Mouse (Mus musculus) layer of hippocampus, adult 18-20 months (tissue): ENCODE measurements around the gene Slc25a45. TPM values are rescaled to one million over a fixed set of nuclear protein-coding genes. Genes with fewer than 3 reads are reported as not detected.

Experiments
- DNase-seq, 2 experiments: peaks; one replicate each; pipeline ENCODE4 v3.0.0; 2022; ENCODE audit warnings: low spot score in 2 of 2
- long read RNA-seq: library from polyadenylated mRNA; stranded (forward); transcript quantifications from one replicate; pipeline ENCODE4 v2.0.0, GENCODE M21; 2021
- total RNA-seq, 2 experiments: library from RNA; stranded (reverse); gene quantifications; 2 replicates each; pipeline ENCODE4 v1.2.3; 2021

Gene Slc25a45
- total RNA-seq, result 1 to 10 TPM; 2.9 to 3.2 TPM
- long read RNA-seq, partial matches to known transcripts, result 1 of 2 reads
- long read RNA-seq, other reads (novel, unspliced or antisense), result 0 of 2 reads

DNA sequence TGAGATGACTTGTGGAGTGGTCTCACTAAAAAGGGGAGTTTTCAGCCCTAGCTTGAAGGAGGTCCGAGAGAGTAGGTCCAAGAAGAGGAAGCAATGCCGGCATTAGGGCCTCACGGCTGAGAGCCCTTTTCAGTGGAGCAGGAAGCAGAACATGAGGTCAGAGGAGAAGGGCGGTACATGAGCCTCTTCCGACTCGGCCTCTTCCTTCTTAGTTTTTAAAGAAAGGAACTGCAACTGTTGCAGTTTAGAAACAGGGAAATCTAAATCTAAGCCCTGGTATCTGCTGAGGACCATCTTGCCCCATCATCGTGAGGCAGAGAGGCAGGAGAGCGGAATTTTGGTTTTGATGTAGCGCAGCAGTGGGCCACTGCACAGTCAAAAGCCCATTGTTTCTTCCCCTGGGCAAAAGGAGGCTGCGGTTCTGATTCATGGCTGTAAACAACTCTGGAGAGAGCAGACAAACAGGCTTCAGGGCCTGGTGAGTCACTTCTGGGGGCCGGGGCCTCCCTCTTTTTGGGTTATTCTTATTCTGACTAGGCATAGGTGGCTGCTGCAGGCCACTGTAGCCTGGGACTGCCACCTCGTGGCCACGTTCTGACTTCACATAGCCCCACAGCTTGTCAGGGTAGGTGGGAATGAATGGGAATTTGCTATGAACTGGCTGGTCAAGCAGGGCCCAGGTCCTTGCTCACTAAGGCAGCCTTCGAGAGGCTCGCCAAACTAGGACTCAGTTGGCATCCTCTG lies at the start of gene Slc25a45:
Gene Slc25a45 (plus strand): TSS at position 191 of the 744 bp plus-strand sequence.
- peak; percentile 65 to 84 for DNase-seq

DNA sequence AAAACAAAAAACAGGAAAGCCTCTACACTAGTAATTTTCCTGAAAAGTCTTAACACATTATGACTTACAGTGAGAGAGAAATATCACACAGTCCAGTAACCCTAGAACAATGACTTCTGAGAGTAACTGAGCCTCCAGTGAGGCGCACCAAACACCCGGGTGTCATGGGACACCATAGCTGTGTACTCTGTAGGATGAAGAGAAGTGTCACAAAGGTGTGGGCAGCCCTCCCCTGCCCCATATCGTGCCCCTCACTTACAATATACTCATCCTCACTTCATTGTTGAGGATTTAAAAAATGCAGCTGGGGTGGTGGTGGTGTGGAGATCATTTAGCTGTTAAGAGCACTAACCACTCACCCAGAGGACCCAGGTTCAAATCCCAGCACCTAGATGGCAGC lies 49.5 kb upstream of the Slc25a45 start:
- no peak for DNase-seq

DNA sequence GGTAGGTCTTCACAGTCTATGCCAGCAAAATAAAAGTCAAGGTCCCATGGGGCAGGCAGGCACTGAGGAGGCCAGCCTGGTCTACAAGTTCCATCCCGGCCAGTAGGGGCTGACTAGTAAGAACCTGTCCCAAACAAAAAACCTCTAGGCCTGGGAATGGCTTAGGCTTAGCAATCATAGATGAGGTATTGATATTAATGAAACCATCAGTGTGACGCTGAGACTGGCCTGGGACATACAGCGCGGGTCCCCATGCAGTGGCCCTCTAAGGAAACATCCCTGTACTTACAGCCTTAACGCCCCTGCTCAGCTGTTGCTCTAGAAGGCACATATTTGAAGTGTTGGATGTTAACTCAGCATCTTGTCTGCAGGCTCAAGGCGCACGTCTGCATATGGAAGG lies 48.7 kb upstream of the Slc25a45 start:
- no peak for DNase-seq

DNA sequence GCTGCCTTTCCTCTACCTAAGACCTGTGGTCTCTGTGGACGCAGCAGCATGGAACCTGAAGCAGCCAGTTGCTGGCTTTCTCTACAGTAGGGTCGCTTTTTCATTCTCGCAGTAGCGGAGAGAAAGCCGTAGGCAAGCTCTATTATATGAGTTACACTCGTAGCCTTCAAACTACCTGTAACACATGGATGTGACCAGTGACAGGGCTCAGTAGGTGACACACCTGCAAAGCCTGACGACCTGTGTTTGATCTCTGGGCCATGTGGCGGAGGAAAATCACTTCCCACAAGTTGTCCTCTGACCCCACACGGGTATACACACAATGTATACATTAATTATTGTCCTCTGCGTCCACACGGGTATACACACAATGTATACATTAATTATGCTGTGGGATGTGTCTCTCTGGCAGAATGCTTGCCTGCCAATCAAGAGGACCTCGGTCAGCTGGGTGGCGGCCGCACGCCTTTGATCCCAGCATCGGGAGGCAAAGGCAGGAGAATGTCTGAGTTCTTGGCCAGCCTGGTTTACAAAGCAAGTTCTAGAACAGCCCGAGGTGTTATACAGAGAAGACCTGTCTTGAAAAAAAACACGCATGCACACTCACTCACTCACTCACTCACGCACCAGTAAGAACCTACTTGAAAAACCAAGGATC lies 47.5 kb upstream of the Slc25a45 start:
- no peak for DNase-seq

DNA sequence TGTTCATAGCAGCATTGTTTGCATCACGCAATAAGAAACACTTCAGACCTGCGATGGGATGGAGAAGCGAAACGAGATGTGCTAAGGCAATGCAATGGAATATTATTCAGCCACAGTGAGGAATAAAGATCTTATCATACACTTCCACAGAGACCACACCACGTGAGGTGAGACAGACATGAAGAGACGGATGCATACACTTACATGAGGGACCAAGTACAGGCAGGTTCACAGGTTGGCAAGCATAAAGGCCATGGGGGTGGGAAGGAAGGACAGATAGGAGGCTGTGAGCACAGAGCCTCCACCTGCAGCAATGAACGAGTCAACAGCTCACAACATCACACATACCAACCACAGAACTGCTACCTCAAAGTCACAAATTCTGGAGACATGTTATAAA lies 46.8 kb upstream of the Slc25a45 start:
- no peak for DNase-seq

DNA sequence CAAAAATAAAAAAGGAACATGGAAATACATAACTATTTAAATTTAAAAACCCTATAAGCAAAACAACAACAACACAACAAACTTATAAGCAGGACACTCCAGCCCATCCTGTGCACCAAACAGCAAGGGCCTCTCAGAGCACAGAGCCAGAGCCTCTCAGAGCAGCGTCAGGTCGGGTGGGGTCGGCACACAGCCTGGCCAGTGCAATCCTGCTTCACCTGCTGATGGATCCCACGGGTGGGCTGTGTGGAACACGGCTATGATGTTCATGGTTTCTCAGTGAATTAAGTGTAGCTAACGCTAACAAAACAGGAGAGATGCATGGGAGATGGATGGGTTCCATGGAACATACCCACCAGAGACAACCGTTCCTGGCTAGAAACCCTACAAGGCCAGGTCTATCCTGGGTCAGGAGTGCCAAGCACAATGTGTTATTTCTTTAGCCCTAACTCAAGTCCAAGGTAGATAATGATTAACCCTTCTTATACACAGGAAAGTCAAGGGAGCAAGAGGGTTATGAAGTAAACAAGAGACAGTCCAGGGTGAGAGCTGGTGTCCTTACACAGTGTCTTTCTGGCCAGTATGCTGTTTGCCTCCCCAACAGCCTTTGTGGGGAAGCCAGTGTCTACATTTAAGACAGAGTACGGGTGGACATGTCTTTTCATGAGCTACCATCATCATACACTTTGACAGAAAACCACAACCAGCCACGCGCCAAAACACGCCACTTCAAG lies 46.2 kb upstream of the Slc25a45 start:
- DNase-seq, result no peak

DNA sequence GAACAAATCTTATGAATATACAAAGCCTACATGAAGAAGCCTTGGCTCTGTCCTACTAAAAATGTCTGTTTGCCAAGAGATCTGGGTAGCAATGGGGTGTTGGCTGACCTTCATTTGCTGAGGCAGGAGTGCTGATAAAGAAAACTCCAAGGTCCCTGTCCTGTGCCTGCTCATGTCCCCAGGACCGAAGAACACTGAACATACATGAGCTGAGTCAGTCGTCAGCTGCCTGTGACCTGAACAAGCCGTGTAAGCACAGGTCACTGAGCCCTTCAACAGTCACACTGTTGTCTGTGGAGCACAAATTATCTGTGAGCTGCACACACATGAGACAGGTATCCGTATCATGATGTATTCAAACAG lies 45.7 kb upstream of the Slc25a45 start:
- DNase-seq, result no peak

DNA sequence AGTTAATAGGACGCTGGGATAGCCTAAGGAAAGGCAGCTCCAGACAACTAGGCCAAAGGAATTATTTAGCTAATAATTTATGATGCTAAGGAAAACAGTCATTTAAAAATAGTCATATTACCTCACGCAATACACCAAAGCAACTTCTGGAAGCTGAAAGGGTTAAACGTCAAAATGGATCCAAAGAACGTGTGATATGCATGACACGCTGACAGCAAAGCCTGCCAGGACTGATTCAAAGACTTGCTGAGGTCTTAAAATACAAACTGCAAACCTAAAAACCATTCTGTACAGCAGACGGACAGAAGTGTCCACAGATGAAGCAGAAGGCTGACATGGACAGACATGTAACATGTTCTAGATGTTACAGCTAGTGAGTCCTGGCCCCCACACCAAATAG lies 45.3 kb upstream of the Slc25a45 start:
- no peak for DNase-seq

DNA sequence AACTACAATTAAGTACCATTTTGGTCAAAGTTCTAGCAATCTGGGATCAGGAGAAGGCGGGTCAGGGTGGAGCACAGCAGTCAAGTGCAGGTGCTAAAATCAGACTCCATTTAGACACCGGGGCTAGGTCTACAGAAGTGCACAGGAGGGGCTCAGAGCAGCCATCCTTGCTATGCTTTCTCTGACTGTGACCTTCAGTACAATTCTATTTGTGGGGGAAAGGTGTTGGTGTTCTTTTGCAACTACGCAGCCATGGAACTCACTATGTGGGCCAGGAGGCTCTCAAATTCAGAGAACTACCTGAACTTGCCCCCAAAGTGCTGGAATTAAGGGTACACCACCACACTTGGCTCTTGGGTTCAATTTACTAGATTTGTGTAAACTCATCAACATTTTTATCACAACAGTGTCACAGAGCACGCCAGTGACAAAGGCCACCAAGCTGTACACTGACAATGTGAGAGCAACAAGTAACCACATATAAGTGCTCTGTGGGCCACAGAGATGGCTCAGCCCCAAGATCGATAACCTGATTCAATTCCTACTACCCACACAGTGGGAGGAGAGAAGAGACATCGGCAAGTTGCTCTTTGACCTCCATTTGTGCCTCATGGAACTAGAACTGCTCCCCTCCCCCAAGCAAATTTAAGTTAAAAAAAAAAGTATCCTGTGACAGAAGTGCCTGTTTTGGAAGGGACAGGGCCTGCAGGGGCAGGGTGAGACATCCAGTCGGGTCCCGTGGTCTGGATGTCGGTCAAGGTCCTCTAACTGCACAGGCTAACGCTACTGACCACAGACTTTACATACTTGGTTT lies 44.1 kb upstream of the Slc25a45 start:
- no peak for DNase-seq

DNA sequence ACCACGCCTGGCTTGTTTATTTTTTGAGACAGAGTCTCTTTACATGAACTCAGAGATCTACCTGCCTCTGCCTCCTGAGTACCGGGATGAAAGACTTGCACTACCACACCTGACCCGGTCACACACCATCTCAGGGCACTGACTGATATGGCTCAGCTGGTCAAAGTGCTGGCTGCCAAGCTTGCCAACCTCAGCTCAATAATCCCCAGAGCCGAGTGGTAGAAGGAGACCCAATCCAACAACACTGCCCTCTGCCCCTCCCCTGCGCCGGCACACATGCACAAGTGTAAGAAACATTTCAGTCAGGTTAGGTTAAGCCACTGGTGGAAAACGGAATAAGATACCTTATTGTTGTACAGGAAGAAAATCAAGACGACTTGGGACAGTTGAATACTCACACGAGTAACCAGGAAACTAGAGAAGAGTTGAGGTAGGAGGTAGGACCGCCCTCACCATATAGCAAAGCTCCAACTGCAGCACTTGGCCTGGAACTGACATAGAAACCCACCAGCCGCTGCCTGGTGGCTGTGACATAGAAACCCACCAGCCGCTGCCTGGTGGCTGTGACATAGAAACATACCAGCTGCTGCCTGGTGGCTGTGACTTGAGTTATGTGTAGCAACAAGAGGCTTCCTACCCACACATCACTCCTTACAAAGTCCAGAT lies 43.2 kb upstream of the Slc25a45 start:
- DNase-seq, result no peak

DNA sequence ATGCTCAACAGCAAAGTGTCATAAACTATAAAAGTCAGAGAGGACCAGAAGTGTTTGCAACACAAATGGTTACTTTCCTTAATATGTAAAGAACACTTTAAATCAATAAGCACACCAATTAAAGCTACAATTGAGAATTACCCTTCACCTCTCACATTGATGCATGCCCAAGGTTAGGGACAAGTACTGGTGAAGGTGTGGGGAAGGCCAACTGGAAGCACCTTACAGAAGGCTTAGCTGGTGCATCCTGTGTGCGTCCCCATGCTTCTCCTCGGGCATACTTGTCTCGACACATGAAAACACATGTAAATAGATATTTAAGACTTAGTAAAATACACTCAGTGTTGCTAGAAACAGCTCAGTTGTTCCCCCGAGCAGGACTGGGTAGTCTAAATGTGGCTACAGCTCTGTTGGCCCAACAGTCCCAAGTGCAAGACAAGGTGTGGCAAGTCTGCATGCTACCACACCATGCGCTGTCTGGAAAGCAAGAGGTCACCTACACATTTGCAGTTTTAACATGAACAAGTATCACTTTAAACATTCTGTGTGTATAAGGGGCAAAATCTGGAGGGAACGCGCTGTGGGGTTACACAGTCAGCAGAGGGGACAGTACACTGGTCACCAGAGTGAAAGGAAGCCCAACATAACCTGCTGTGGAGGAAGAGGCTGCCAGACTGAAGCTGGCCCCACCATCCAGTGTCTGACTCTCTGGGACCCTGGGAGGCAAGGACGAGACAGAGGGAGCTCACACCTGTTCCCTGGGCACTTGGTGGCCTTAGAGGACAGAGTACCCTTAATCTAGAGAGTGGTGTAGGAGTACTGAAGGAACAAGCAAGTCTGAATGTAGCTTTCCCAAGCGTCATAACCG lies 42.3 kb upstream of the Slc25a45 start:
- DNase-seq, result no peak

DNA sequence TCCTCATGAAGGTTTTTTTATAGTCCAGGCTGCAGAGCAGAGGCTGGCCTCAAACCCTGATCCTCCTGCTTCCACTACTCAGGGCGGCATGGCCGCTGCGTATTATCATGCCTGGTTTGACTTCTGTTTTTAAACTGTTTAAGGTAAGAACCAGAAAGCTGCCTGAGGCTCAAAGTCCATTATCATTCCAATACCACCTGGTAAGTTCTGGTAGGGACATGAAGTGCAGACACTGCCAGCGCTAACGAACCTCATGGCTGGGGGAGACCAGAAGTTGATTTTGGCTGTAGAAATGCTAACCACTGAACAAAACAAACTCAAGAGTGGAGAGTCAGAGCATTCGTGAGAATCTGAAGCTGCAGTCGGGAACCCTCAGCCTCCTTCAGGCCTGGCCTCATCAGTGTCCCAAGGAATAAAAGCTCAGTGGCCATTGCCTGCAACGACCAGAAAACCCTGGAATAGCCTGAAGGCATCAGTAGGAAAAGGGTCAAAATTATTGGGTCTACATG lies 41.6 kb upstream of the Slc25a45 start:
- no peak for DNase-seq

DNA sequence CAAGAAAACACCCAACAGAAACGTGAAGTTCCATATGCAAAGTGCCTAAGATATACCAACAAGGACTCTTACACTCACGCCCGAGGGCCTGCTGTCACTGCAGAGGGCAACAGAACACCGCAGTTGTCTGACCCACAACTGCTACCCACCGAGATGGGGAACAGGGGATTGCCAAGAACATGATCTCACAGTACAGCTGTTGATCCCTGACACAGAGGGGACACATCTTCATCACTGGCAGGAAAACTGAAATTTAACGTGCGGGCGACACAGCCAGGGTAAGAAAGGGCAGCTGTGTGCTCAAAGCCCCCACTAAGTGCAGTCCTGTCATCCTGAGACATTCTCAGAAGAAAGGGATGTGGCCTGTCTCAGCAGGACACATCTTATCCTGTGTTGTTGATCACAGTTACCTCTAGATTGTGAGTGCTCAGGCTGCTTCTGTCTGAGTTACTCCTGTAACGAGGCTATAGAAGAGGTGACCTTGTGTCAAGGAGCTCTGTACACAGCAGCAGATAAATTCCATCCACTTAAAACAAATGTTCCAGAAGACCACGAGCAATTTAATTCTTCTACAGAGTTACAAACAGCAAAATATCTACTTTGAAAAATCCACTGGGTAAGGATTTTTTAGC lies 40.6 kb upstream of the Slc25a45 start:
- DNase-seq, result no peak

DNA sequence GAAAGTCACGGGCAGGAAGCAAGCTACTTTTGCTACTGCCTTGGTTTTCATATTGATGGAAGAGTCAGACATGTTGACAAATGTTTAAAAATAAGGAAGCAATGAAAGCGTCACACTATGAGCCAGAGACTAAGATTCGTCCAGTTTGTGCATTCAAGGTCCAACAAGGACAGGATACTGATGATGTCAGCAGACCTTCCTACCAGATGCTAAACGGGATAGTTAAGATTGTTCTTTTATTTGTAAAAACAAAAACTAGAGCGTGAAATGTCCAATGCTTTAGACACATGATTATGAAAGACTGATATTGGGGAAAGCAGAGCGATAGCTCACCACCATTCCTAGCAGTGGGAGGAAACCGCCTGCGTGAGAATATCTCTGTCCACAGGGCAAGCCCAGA lies 40.0 kb upstream of the Slc25a45 start:
- DNase-seq, result no peak

DNA sequence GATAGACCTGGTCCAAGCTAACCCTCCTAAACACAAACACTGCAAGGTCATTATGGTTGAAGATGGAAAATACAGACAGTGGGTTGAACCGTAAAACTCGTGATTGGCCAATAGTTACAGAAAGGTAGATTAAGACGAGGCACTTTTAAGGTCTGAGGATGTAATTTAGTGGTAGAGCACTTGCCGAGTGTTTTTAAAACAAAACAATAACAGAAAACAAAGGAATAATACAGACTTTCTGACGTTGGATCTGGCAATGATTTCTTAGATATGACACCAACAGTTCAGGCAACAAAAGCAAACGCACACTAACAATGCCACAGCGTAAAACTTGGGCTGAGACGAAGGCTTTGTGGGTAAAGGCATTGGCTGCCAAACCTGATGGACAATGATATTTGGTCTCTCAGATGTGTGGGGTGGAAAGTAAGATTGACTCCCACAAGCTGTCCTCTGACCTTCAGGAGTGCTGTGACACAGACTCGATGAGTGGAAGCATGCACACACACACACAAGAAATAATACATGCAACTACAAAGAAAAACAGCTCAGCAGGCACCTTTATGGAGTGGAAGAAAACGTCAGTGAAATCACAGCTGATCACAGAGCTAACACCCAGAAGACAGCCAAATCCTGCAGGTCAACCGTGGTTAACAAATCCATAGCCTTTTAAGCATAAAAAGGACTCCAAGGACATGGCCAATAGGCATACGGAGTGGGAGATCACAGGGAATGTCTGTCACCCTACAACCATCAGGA lies 39.3 kb upstream of the Slc25a45 start:
- no peak for DNase-seq

DNA sequence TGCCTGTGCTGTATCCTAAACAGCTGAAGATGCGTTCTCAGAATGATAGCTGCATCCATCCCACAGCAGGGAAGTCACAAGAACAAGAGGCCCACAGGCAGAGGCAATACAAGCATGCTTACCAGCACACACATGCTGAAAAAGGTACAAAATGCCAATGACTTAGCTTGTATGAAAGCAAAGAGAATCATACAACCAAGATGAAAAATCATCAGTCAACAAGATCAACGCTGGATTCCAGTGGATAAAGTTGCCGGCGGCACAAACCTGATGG lies 38.8 kb upstream of the Slc25a45 start:
- DNase-seq, result no peak

DNA sequence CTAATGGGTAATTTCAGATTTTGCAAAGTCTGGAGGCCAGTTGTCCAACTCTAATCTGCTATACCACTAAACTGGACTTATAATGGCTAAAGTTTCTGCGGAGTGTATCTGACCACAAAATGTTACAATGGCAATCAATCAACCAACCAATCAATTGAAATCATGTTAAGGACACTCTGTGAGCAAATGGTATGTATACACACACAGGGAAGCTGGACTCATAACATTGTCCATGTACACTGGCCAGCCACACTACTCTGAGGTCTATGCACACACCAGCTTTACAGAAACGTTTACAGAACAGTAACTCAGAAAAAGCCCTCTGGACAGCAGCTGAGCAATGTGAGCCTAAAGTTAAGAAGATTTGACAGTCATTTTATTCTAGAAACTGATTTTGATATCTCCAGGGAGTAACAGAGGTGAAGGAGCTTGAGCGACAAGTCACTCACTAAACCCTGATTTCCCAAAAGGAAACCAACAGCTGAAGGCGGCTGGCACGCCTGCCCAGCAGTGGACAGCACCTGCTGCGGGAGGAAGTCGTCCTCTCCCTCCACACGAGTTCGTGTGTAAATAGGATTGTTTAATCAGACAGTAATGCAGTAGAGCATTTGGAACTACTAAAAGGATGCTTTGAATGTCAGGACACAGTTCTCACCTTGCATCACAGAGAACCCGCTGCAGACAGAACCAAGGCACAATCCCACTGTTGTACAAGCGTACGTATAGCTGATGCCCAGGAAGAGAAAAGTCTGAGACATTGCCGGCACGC lies 38.1 kb upstream of the Slc25a45 start:
- no peak for DNase-seq
